Mouse (Mus musculus): ENCODE results near the gene 2310034G01Rik. TPM values are rescaled to one million over a fixed set of nuclear protein-coding genes. Genes with fewer than 3 reads are reported as not detected.
A peak's percentile ranks its signal among the peaks of the same experiment; 100 is the strongest.

The 2310034G01Rik gene
- total RNA-seq, 2 experiments from 2014 or later, result 0.94 to 1.2 TPM

DNA sequence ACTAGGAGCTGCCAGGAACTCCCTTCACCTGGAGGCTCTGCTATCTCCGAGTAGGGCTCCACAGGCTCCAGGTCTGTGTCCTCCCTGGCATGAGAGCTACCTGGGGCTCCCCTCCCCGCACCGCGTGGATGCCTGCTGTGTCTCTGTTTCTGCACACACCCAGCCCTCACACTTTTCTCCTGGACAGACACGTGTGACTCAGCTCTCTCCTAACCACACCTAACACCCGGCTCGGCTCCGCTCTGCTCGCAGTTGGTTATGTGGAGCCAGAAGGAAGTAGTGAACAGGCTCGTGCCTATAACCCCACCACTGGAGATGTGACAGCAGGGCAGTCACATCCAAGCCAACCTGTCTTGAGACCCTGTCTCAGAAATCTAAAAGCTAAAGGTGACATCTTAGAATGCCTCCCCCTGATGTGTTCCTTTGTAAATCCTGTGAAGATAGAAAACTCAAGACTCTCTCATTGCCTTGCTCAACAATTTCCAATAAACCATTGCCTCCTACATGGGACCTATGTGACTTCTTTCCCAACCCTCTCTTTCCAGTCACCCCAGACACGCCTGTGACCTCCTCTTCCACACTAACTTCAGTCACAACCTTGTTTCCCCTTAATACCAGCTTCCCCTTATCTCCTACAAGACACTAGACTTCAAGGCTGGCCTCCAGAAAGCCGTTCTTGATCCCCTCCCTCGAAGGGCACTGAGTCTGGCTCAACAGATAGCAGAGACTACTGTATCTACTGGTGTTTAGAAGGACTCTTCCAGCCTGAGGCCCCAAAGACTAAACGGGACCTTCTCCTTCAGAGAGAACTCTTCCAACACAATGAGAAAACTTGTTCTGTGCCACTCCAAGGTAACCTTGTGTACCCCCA lies 35.0 kb downstream of the 2310034G01Rik start:
- peak in 1 of 2 experiments; percentile 0 for DNase-seq (ENCODE audit: low spot score in 2 of 2)

DNA sequence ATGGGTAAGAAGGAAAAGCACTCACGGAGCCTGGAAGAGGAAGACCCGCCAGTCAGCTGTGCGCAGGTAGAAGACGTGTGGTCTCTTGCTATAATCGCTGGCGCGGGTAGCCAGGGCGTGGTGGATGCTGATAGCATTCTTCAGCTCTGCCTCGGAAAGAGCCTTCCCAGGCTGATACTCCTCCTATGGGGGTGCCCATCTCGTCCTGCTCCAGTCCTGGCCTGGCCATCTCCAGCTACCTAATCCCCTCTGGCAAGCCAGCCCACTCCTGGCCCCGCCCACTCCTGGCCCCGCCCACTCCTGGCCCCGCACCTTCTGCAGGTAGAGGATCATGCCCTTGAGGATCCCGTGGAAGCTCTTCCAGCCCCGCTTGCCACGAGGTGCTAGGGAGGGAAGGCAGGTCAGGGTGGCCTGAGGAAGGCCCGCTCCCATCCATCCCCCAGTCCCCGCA lies 35.9 kb downstream of the 2310034G01Rik start:
- DNase-seq (ENCODE audit: low spot score in 2 of 2), result no peak

DNA sequence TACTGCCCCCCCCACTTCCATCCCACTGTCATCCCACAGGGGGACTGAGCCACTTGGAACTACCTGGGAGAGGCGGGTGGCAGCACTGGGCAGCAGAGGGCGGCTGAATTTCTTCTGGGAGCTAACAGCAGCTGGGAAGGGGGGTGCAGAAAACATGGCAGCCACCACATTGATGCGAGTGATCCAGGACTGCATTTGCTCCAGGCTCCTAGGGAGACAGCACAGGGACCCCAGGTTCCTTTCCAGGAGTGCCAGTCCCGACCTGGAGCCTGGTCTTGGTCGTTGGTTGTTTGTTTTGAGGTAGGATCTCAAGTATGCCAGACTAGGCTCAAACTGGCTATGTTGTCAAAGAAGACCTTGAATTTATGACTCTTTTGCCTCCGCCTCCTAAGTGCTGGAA lies 36.5 kb downstream of the 2310034G01Rik start:
- no peak for DNase-seq (ENCODE audit: low spot score in 2 of 2)

DNA sequence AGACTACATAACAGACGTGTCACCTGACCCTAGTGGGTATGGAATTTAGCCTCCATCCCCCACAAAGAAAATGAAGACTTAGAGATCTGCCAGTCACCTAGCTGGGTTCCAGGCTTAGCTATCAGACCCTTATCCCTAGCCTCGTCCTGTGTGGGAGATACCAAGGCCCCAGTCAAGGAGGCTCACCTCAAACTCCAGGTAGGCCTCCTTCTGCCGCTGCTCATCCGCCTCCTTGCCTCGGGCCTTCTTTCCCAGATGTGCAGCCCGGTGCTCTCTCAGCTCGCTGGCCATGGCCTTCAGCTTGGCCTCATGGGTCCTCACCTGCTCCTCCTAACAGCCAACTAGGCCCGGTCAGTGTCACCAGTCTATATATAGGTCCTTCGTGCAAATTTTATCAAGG lies 37.0 kb downstream of the 2310034G01Rik start:
- DNase-seq (ENCODE audit: low spot score in 2 of 2), result no peak

DNA sequence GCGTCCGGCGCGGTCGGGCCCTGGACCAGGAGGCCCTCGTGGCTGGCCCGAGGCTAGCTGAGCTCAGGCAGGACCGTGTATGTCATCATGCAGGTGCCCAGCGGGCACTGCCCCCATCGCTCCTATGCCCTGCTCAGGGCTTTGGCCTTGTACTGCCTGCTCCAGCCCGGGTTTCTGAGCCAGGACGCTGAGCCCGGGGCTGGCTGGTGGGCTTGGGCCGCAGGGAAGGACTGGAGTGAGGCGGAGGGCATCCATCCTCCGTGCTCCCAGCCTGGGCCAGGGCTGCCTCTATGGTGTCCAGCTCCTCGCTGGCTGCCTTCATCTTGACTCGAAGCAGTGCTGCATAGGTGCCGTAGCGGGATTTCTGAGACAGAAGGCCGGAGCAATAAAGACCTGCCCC lies 37.5 kb downstream of the 2310034G01Rik start:
- no peak for DNase-seq (ENCODE audit: low spot score in 2 of 2)

DNA sequence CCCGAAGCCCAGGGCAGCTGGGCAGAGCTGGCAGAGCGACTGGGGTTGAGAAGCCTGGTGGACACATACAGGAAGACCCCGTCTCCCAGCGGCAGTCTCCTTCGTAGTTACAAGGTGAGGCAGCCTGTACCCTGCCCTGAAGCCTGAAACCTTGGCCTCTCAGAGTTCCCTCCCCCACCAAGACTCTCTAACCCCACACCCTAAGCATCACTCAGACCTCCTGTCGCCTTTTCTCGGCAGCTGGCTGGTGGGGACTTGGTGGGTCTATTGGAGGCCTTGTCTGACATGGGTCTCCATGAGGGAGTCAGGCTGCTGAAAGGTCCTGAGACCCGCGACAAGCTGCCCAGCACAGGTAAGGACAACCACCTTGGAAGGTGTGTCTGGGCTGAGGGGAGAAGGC lies 38.8 kb downstream of the 2310034G01Rik start:
- DNase-seq (ENCODE audit: low spot score in 2 of 2), result no peak

DNA sequence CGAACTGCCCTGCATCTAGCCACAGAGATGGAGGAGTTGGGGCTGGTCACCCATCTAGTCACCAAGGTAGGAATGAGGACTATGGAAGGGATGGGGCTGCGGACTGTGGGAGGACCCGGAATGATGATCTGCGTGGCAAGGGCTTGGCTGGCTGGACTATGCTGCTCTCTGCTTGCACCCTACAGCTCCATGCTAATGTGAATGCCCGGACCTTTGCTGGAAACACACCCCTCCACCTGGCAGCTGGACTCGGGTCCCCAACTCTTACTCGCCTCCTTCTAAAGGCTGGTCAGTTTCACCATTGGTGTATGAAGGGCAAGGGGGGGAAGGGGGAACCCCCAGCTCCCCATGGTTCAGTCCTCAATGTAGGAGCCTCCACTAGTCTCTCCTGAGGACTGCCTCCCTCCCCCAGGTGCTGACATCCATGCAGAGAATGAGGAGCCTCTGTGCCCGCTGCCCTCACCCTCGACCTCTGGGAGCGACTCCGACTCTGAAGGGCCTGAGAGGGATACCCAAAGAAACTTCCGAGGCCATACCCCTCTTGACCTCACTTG lies 39.7 kb downstream of the 2310034G01Rik start:
- no peak for DNase-seq (ENCODE audit: low spot score in 2 of 2)

DNA sequence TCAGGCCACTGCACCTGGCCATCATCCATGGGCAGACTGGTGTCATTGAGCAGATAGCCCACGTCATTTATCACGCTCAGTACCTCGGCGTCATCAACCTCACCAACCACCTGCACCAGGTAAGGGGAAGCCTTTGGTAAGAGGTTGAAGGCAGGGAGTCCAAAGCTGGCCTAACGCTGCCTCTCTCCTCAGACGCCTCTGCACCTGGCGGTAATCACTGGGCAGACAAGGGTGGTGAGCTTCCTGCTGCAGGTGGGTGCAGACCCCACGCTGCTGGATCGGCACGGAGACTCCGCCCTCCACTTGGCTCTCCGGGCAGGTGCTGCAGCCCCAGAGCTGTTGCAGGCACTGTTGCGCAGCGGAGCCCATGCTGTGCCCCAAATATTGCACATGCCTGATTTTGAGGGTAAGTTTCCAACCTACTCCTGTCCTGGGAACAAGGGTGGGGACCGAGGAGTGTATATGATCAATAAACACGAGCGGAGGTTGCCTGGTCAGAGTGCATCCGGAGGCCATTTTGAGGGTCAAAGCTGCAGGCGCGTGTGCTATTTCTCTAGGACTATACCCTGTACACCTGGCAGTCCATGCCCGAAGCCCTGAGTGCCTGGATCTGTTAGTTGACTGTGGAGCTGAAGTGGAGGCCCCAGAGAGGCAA lies 40.3 kb downstream of the 2310034G01Rik start:
- DNase-seq (ENCODE audit: low spot score in 2 of 2), result no peak

DNA sequence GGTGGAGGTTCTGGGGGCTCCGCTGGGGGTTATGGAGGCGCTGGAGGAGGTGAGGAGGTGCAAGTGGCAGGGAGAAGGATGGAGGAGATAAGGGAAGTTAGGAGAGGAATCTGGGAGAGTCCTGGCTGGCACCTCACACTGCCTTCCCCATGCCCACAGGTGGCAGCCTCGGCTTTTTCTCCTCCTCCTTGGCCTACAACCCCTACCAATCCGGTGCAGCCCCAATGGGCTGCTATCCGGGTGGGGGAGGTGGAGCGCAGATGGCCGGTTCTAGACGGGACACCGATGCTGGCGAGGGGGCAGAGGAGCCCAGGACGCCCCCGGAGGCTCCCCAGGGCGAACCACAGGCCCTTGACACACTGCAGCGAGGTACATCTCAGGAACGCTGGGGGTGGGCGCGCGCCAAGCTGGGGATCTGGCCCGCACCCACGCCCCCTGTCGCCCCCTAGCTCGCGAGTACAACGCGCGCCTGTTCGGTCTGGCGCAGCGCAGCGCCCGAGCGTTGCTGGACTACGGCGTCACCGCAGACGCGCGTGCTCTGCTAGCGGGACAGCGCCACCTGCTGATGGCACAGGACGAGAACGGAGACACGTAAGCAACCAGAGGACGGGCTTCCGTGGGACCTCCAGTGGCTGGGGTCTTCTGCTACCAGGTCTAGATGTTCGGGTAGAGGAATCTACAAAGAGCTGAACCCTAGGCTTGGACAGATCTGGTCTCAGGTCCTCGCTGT lies 41.2 kb downstream of the 2310034G01Rik start:
- DNase-seq (ENCODE audit: low spot score in 2 of 2), result peak; percentile 84 to 91

DNA sequence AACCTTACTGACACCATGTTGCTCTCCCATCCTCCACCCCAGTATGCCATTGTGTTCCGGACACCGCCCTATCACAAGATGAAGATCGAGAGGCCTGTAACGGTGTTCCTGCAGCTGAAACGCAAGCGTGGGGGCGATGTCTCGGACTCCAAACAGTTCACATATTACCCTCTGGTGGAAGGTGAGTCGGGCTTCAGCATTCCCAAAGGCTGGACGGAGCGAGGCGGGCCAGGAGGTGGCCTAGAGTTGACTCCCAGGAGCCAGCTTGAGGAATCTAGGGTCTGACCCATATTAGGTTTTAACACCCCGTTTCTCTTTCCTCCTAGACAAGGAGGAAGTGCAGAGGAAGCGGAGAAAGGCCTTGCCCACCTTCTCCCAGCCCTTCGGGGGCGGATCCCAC lies 41.8 kb downstream of the 2310034G01Rik start:
- DNase-seq (ENCODE audit: low spot score in 2 of 2), result no peak

DNA sequence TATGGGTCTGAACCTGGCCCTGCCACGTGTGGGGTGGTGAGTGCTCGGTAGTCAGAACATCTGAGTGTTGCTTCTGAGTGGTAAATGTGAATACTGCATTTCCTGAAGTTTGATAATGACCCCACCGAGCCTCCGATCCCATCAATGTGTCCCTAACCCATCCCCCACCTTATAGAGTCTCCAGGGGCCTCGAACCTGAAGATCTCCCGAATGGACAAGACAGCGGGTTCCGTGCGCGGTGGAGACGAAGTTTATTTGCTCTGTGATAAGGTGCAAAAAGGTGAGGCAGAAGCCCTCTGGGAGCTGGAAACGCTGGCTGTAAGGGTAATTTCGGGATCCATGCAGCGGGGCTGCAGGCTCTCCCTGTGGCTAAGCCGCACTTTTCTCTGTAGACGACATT lies 42.3 kb downstream of the 2310034G01Rik start:
- DNase-seq (ENCODE audit: low spot score in 2 of 2), result no peak

DNA sequence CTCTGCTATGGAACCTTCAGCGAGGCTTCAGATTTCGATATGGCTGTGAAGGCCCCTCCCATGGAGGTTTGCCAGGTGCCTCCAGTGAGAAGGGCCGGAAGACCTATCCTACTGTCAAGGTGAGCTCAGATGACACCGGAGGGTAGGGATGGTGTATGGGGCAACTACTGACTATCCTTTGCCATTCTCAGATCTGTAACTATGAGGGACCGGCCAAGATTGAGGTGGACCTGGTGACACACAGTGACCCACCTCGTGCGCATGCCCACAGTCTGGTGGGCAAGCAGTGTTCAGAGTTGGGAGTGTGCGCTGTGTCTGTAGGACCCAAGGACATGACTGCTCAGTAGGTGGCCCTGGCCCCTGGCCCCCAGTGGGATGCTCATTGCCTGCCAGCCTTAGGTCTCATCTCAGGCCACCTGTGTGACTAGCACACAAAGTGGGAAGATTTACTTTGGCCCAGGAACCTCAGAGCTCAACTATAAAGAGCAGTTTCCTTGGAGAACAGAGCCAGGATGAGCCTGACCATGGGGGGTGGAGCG lies 43.3 kb downstream of the 2310034G01Rik start:
- DNase-seq (ENCODE audit: low spot score in 2 of 2), result no peak

DNA sequence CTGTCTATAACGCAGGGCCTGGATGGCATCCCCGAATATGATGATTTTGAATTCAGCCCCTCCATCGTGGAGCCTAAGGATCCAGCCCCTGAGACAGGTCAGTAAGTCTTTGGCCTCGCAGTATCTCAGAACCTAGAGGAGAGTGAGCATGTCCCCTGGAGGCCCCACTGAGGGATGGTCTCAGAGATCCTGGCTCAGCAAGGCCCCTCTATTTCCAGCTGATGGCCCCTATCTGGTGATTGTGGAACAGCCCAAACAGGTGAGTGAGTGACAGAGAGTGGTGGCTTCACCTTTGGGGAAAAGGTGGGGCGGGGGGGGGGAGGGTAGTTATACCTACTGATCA lies 43.9 kb downstream of the 2310034G01Rik start:
- DNase-seq (ENCODE audit: low spot score in 2 of 2), result no peak

DNA sequence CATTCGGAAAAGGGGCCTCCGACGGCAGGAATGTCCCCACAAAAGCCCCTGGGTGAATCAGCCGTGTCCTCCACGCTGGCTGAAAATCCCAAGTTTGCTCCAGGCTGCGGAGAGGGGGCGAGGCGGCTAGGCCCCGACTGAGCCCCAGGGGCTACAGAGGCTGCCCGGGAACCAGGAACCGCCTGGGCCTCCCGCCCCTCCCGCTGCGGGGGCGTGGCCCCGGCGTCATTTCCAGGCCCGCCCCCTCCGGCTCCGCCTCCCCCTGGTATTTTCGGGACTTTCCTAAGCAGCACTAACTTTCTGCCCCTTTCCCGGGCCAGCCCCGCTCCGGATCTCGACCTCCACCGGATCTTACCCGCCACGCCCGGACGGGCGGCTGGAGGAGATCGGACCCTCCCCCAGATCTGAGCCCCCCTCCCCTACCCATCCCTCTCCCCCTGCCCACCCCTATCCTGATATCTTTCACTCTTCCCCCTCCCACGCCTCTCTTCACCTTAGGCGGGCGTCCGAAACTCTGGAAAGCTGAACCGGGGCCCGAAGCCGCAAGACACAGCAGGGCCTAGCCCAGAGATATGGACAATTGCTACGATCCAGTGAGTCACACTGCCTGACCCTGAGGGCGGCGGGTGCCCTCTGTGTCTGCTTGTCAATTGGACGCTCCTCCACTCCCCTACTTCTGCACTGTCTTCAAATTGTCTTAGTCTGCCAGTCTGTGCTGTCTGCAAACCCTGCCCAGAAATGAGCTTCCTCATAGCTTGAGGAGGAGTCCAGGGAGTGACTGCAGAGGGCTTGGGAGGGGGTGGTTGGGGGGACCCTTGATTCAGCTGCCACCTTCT lies 44.5 kb downstream of the 2310034G01Rik start:
- peak; percentile 54 to 72 for DNase-seq (ENCODE audit: low spot score in 2 of 2)

DNA sequence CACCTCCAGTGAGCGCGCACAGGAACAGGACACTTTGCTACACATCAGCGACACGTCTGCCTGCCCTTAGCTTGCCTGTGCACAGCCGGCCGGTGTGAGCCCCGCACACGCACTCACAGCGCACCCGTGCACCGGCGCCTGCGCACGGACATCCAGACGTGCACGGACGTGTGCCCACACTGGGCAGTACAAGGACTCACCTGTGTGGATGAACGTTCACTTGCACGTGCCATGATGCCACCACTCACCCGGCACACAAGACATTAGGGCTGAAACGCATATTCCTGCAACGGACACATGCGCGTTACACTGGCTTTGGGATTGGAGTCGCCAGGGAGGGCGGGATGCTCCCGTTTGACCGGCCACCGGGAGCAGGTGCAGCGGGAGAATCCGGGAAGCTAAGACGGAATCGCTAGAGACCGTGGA lies 45.2 kb downstream of the 2310034G01Rik start:
- DNase-seq (ENCODE audit: low spot score in 2 of 2), result no peak

DNA sequence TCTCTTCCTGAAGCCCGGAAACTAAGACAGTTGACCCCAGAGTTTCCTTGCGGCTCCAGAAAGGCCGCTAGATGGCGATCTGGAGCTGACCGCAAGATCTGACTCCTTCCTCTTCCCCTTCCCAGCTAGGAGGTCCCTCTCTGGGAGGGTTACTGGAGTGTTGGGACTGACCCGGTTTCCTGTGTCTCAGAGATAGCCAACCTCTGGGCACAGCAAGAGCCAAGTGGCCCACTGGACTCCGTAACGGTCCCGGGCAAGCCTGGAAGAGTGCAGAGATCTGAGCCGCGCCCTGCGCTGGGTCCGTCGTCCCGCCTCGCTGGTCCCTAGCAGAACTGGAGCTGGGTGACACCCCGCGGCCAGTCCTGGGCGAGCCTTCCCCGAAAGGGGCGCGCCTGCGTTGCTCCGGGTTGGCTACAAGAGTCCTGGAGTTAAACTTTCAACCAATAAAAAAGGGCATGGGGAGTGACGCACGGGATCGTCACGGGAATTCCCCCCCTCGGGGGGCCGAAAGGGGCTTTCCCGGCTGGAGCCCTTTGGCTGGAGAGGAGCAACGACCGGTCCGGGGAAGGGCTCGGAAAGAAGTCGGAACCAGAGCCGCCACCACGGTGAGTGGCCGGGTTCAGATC lies 45.8 kb downstream of the 2310034G01Rik start, which contains the start of gene Nfkb2:
Gene Nfkb2 (plus strand): TSS at position 105 of the 626 bp plus-strand sequence.
- peak; percentile 83 to 86 for DNase-seq (ENCODE audit: low spot score in 2 of 2)

DNA sequence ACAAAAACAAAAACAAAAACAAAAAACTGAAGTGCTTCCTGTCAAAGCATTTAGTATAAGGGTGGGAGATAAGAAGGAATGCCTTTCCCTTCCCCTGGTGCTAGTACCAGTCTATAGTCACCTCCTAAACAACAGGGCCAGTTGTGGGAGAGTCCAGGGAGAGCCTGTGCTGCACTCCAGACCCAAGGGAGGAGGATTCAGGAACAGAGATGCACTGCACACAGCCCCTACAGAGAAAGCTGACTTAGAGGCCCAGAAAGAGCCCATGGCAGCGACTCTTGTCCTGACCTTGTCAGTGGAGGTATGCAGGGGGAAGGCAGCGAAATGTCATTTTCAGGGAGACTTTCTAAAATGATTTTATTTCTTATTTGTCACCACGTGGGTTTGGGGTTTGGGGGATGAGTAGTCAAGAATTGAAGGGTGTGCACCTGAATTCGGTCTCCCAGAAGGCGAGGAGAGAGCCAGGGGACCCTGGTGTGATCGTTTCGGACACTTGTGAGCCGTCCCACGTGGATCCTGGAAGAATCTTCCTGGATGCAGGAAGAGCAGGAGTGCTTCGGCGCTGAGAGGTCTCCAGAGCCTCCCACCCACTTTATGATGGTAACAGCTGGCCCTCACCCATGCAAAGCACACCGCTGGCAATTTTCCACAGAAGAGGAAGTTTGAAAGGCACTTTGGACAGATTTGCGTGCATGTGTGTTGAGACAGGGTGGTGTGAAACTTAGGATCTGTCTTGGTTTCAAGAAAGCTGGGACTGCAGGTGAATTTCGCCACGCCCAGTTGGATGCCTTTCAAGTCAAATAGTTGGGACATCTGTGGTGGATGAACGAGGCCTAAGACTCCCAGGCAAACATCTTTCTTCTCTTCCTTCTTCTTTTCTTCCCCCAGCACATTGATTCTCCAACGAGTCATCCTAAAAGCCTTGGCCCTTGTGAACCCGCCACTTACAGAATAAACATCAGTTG lies 46.6 kb downstream of the 2310034G01Rik start:
- no peak for DNase-seq (ENCODE audit: low spot score in 2 of 2)

DNA sequence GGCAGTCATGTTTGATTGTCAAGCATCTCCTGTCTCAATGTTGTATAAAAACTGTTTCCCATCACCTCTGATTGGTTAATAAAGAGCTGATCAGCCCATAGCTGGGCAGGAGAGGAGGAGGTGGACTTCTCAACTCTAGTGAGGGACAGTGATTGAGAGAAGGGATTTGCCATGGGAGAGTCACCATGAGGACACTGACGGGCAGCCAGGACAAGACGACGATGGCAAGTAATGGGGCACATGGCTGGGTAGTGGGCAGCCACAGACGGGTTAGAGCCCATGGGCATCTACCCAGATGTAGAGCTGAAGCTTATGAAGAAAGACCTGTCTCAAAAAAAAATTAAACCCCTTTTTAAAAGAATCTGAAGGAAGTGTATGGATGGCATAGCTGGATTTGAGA lies 47.6 kb downstream of the 2310034G01Rik start:
- no peak for DNase-seq (ENCODE audit: low spot score in 2 of 2)
